Mouse (Mus musculus) midbrain, postnatal 0 days (tissue): Measurements from ENCODE around the gene Evc2. TPM values are rescaled to one million over a fixed set of nuclear protein-coding genes. Genes with fewer than 3 reads are reported as not detected.

ENCODE experiments used
- ATAC-seq: fragments of 200-750 bp; cut with Nextera tagmentation; 2 replicates; pipeline ENCODE4 v1.8.0; 2017; ENCODE audit warnings: moderate number of reproducible peaks, mild to moderate bottlenecking, moderate TSS enrichment, moderate library complexity; ENCODE audit not compliant: low FRiP score
- DNase-seq: peaks from one replicate; pipeline ENCODE4 v3.0.0-alpha.2; 2015; ENCODE audit warnings: low spot score
- H3K27ac ChIP-seq: fragments of 300-500 bp; sonication (generic); 2 replicates; pipeline ENCODE4 v1.5.1; 2014; ENCODE audit warnings: low read depth, mild to moderate bottlenecking, low read length, mixed read lengths
- H3K27me3 ChIP-seq: fragments of 300-500 bp; sonication (generic); 2 replicates; pipeline ENCODE4 v1.6.1; 2014; ENCODE audit warnings: low read length, control low read depth, mixed read lengths; ENCODE audit not compliant: insufficient read depth
- H3K36me3 ChIP-seq: fragments of 300-500 bp; sonication (generic); 2 replicates; pipeline ENCODE4 v1.6.1; 2014; ENCODE audit warnings: low read length, control low read depth, mixed read lengths; ENCODE audit not compliant: insufficient read depth
- H3K4me1 ChIP-seq: fragments of 300-500 bp; sonication (generic); 2 replicates; pipeline ENCODE4 v1.6.1; 2014; ENCODE audit warnings: mild to moderate bottlenecking, control low read depth, antibody characterized with exemption, low read length, mixed read lengths; ENCODE audit not compliant: insufficient read depth
- H3K4me2 ChIP-seq: fragments of 300-500 bp; sonication (generic); 2 replicates; pipeline ENCODE4 v1.6.1; 2014; ENCODE audit warnings: low read depth, mild to moderate bottlenecking, low read length, mixed read lengths; ENCODE audit not compliant: poor library complexity, severe bottlenecking
- H3K4me3 ChIP-seq: fragments of 300-500 bp; sonication (generic); 2 replicates; pipeline ENCODE4 v1.5.1; 2014; ENCODE audit warnings: low read depth, mild to moderate bottlenecking, low read length, moderate library complexity
- H3K9ac ChIP-seq: fragments of 300-500 bp; sonication (generic); replicated peaks from 2 replicates; pipeline ENCODE4 v1.6.1; 2014; ENCODE audit warnings: mild to moderate bottlenecking, low read length, moderate library complexity, mixed read lengths; ENCODE audit not compliant: poor library complexity, severe bottlenecking
- H3K9me3 ChIP-seq: fragments of 300-500 bp; sonication (generic); 2 replicates; pipeline ENCODE4 v1.6.1; 2016; ENCODE audit warnings: low read length, control low read depth
- CTCF ChIP-seq: IDR thresholded peaks from 2 replicates; pipeline ENCODE4 v1.5.1; 2016; ENCODE audit warnings: antibody characterized with exemption, mild to moderate bottlenecking
- WGBS: fragments of 180-500 bp; shearing (Covaris S2); extraction: QIAGEN DNeasy Blood & Tissue Kit; methylation state at CpG from one replicate; pipeline ENCODE4 v1.1.7; 2014; 5-methylcytosine and 5-hydroxymethylcytosine counted together
- polyA plus RNA-seq: library from polyadenylated mRNA; unstranded; fragments of >200 nt; fragmentation: Nextera tagmentation; extraction: Ambion mirVana; gene quantifications from 2 replicates; pipeline ENCODE4 v1.2.1, GENCODE M21; 2015
- total RNA-seq: library from RNA; depleted of rRNA; stranded (reverse); fragments of >200 nt; gene quantifications from 2 replicates; pipeline ENCODE4 v1.2.3, GENCODE M21; 2014

The Evc2 gene
- total and polyA plus RNA-seq, 2 experiments from 2014 or later, result 3.6 to 4.2 TPM

- Histone ChIP-seq H3K4me1 (peaks cover 8% of the 10 kb centered on the region; the same call in 1 of the 2 replicates), H3K9ac (no peak overlapping the region), H3K27ac (no peak overlapping the region), H3K4me2 (no peak overlapping the region), H3K27me3 (no peaks in the 10 kb centered on the region), H3K9me3 (no peaks in the 10 kb centered on the region), H3K36me3 (no peaks in the 10 kb centered on the region), H3K4me3 (no peak overlapping the region)
- ATAC-seq (no peak), DNase-seq (no peak)
- 91% methylated on average over 8 of the region's 8 CpGs for WGBS
- no peak for TF ChIP-seq CTCF
Observed at GRCm38 (mm10) chr5:37368796-37369195, 30.5 kb downstream of the Evc2 start.

- no peak for TF ChIP-seq CTCF
- DNase-seq, result no peak
- H3K27me3 ChIP-seq, result no peaks in the 10 kb centered on the region
- H3K36me3 ChIP-seq, result no peaks in the 10 kb centered on the region
- ATAC-seq, result no peak
- H3K9me3 ChIP-seq, result no peaks in the 10 kb centered on the region
- H3K27ac ChIP-seq, result no peak overlapping the region
- no peak overlapping the region for H3K4me3 ChIP-seq
- no peak overlapping the region for H3K9ac ChIP-seq
- no peak overlapping the region for H3K4me2 ChIP-seq
- H3K4me1 ChIP-seq, result no peaks in the 10 kb centered on the region
- WGBS, result 74% methylated on average over 7 of the region's 7 CpGs
Observed at GRCm38 (mm10) chr5:37377376-37377775, 39.1 kb downstream of the Evc2 start.

- no peak overlapping the region for H3K4me3 ChIP-seq
- DNase-seq (no peak), ATAC-seq (no peak)
- H3K4me2 ChIP-seq, result no peak overlapping the region
- no peak for TF ChIP-seq CTCF
- no peak overlapping the region for H3K9ac ChIP-seq
- H3K27me3 ChIP-seq, result no peaks in the 10 kb centered on the region
- 74% methylated on average over 4 of the region's 4 CpGs for WGBS
- no peaks in the 10 kb centered on the region for H3K9me3 ChIP-seq
- no peaks in the 10 kb centered on the region for H3K4me1 ChIP-seq
- H3K27ac ChIP-seq, result no peak overlapping the region
- no peaks in the 10 kb centered on the region for H3K36me3 ChIP-seq
Observed at GRCm38 (mm10) chr5:37380641-37381040, 42.3 kb downstream of the Evc2 start.

GRCm38 (mm10) chr5:37383570-37383969, 45.3 kb downstream of the Evc2 start:
- no peak for DNase-seq
- no peak overlapping the region for H3K4me3 ChIP-seq
- no peak overlapping the region for H3K27ac ChIP-seq
- 88% methylated on average over 3 of the region's 3 CpGs for WGBS
- H3K9me3 ChIP-seq, result no peaks in the 10 kb centered on the region
- ATAC-seq, result no peak
- TF ChIP-seq CTCF, result peak; percentile 30
- no peak overlapping the region for H3K4me2 ChIP-seq
- no peaks in the 10 kb centered on the region for H3K36me3 ChIP-seq
- no peak overlapping the region for H3K9ac ChIP-seq
- no peaks in the 10 kb centered on the region for H3K27me3 ChIP-seq
- H3K4me1 ChIP-seq, result no peaks in the 10 kb centered on the region

- H3K9me3 ChIP-seq, result no peaks in the 10 kb centered on the region
- H3K27ac ChIP-seq, result no peak overlapping the region
- DNase-seq (no peak), ATAC-seq (no peak)
- H3K27me3 ChIP-seq, result no peaks in the 10 kb centered on the region
- WGBS, result 90% methylated on average over 3 of the region's 3 CpGs
- no peak overlapping the region for H3K9ac ChIP-seq
- H3K4me1 ChIP-seq, result no peaks in the 10 kb centered on the region
- no peak overlapping the region for H3K4me2 ChIP-seq
- H3K36me3 ChIP-seq, result no peaks in the 10 kb centered on the region
- no peak for TF ChIP-seq CTCF
- no peak overlapping the region for H3K4me3 ChIP-seq
Observed at GRCm38 (mm10) chr5:37388646-37389045, 50.3 kb downstream of the Evc2 start.

- ATAC-seq (no peak), DNase-seq (no peak)
- 0 out of 2 replicates have a peak, but pooled peaks cover under 1% of the 10 kb centered on the region for H3K4me1 ChIP-seq
- H3K27ac ChIP-seq, result no peak overlapping the region
- no peaks in the 10 kb centered on the region for H3K27me3 ChIP-seq
- no peak overlapping the region for H3K4me2 ChIP-seq
- H3K36me3 ChIP-seq, result no peaks in the 10 kb centered on the region
- H3K9ac ChIP-seq, result no peak overlapping the region
- no peaks in the 10 kb centered on the region for H3K9me3 ChIP-seq
- WGBS, result 80% methylated on average over 13 of the region's 13 CpGs
- TF ChIP-seq CTCF, result no peak
- no peak overlapping the region for H3K4me3 ChIP-seq
Observed at GRCm38 (mm10) chr5:37389808-37390495, 51.7 kb downstream of the Evc2 start.
